Mouse (Mus musculus) hindbrain, embryonic 11.5 days (tissue): Measurements from ENCODE around the gene Olfr835. TPM values are rescaled to one million over a fixed set of nuclear protein-coding genes. Genes with fewer than 3 reads are reported as not detected.

ENCODE experiments used
- ATAC-seq: fragments of 200-750 bp; cut with Nextera tagmentation; 2 replicates; pipeline ENCODE4 v1.8.0; 2017; ENCODE audit warnings: mild to moderate bottlenecking, moderate TSS enrichment, moderate library complexity; ENCODE audit not compliant: low FRiP score
- DNase-seq: peaks from one replicate; pipeline ENCODE4 v3.0.0-alpha.2; 2015; ENCODE audit warnings: low spot score
- H3K27ac ChIP-seq: fragments of 300-500 bp; sonication (generic); 2 replicates; pipeline ENCODE4 v1.5.1; 2014; ENCODE audit warnings: mild to moderate bottlenecking, low read depth, low read length
- H3K27me3 ChIP-seq: fragments of 300-500 bp; sonication (generic); 2 replicates; pipeline ENCODE4 v1.6.1; 2014; ENCODE audit warnings: mild to moderate bottlenecking, low read length, moderate library complexity, mixed read lengths; ENCODE audit not compliant: control insufficient read depth, insufficient read depth
- H3K36me3 ChIP-seq: fragments of 300-500 bp; sonication (generic); 2 replicates; pipeline ENCODE4 v1.6.1; 2014; ENCODE audit warnings: mild to moderate bottlenecking, low read length, moderate library complexity, mixed read lengths; ENCODE audit not compliant: control insufficient read depth, insufficient read depth
- H3K4me1 ChIP-seq: fragments of 300-500 bp; sonication (generic); replicated peaks from 2 replicates; pipeline ENCODE4 v1.6.1; 2014; ENCODE audit warnings: low read length, mixed read lengths; ENCODE audit not compliant: control insufficient read depth, insufficient read depth
- H3K4me2 ChIP-seq: fragments of 300-500 bp; sonication (generic); replicated peaks from 2 replicates; pipeline ENCODE4 v1.6.1; 2014; ENCODE audit warnings: mild to moderate bottlenecking, low read depth, low read length
- H3K4me3 ChIP-seq: fragments of 300-500 bp; sonication (generic); 2 replicates; pipeline ENCODE4 v1.5.1; 2014; ENCODE audit warnings: low read depth, low read length
- H3K9ac ChIP-seq: fragments of 300-500 bp; sonication (generic); 2 replicates; pipeline ENCODE4 v1.6.1; 2014; ENCODE audit warnings: low read depth, low read length
- H3K9me3 ChIP-seq: fragments of 300-500 bp; sonication (generic); 2 replicates; pipeline ENCODE4 v1.6.1; 2016; ENCODE audit warnings: low read length; ENCODE audit not compliant: control insufficient read depth
- WGBS: fragments of 180-500 bp; shearing (Covaris S2); extraction: QIAGEN DNeasy Blood & Tissue Kit; methylation state at CpG from one replicate; pipeline ENCODE4 v1.1.7; 2014; 5-methylcytosine and 5-hydroxymethylcytosine counted together
- polyA plus RNA-seq: library from polyadenylated mRNA; unstranded; fragments of >200 nt; fragmentation: Nextera tagmentation; extraction: Ambion mirVana; gene quantifications from 2 replicates; pipeline ENCODE4 v1.2.1, GENCODE M21; 2014

The Olfr835 gene
- polyA plus RNA-seq: not detected in 2 replicates

DNA sequence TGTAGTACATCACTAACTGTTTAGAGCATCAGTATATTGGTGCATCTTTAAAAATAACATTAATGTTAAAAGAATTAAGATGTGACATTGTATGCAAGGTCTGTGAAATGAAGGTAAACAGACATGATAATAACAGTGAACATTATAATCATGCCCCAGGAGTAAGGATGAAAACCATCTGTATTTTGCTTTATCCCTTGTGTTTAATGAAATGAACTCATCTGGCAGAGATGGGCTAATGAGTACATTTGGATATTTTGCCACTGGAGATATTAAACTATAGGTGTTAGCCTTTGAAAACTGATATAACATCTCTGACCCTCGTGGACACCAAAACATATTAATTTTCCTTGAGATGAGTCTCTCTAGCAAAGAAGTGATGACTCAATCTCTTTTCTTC is at the start of gene Olfr835:
TSS of gene Olfr835 (plus strand) at position 301 of the 400 bp plus-strand sequence.
- H3K27ac ChIP-seq: no peak within 1 kb of the TSS
- 67% methylated on average over 1 of the region's 1 CpGs for WGBS
- no peaks in the 10 kb centered on the region for H3K27me3 ChIP-seq
- H3K9me3 ChIP-seq: no peaks in the 10 kb centered on the region
- ATAC-seq (no peak), DNase-seq (no peak)
- no peak within 1 kb of the TSS for H3K4me2 ChIP-seq
- no peak within 1 kb of the TSS for H3K9ac ChIP-seq
- no peak within 1 kb of the TSS for H3K4me3 ChIP-seq
- no peaks in the 10 kb centered on the region for H3K4me1 ChIP-seq
- H3K36me3 ChIP-seq: no peaks in the 10 kb centered on the region

DNA sequence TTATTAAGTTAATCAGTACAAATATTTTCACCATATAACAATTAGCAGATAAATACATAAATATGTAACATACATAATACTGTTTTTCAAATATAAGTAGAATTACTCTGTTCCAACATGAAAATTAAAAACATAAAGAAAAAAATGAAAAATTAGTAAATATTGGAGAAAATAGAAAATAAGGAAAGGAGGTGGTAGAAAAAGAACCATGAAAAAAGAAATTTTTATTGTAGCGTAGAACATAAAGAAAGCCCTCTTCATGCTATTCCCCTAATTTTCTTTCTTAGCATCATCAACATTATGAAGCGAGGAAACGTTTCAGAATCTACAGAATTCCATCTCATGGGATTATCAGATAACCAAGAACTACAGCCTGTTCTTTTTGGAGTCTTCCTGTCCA is 44.8 kb upstream of the Olfr835 start, which contains the start of gene Olfr834:
TSS of gene Olfr834 (plus strand) at position 301 of the 400 bp plus-strand sequence.
- DNase-seq (no peak), ATAC-seq (no peak)
- Histone ChIP-seq H3K9ac (no peak within 1 kb of the TSS), H3K4me1 (no peaks in the 10 kb centered on the region), H3K9me3 (no peaks in the 10 kb centered on the region), H3K27ac (no peak within 1 kb of the TSS), H3K36me3 (no peaks in the 10 kb centered on the region), H3K27me3 (no peaks in the 10 kb centered on the region), H3K4me3 (no peak within 1 kb of the TSS), H3K4me2 (no peak within 1 kb of the TSS)
- WGBS: 84% methylated on average over 3 of the region's 3 CpGs

DNA sequence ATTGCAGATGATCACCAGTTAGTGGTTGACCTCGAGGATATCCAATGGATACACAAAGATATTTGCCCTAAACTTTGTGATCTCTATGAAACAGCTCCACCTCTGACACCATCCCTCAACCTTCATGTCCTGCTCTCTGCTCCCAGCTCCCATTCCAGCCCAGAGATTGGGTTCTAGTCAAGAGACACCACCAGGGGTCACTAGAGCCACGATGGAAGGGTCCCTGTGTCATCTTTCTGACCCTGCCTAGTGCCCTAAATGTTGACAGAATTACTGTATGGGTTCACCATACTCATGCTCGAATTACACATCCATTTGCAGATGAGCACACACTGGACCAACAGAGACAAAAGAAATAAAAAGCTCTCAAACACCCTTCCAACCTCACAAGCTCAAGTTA is 52.5 kb downstream of the Olfr835 start:
- H3K4me3 ChIP-seq: no peak overlapping the region
- no peaks in the 10 kb centered on the region for H3K9me3 ChIP-seq
- H3K4me1 ChIP-seq: no peaks in the 10 kb centered on the region
- no peak overlapping the region for H3K27ac ChIP-seq
- ATAC-seq (no peak), DNase-seq (no peak)
- no peak overlapping the region for H3K4me2 ChIP-seq
- no peaks in the 10 kb centered on the region for H3K36me3 ChIP-seq
- no peak overlapping the region for H3K9ac ChIP-seq
- WGBS: 36% methylated on average over 3 of the region's 3 CpGs
- H3K27me3 ChIP-seq: no peaks in the 10 kb centered on the region

Other genes with a start within 250 kb of the Olfr835 start
- not detected in 2 replicates for gene Olfr828, start 213.2 kb upstream of the Olfr835 start, polyA plus RNA-seq
- not detected in 2 replicates for gene Olfr829, start 177.8 kb upstream of the Olfr835 start, polyA plus RNA-seq
- not detected in 2 replicates for gene Olfr830, start 158.0 kb upstream of the Olfr835 start, polyA plus RNA-seq
- not detected in 2 replicates for gene Olfr832, start 95.6 kb upstream of the Olfr835 start, polyA plus RNA-seq
- not detected in 2 replicates for gene Olfr834, start 44.7 kb upstream of the Olfr835 start, polyA plus RNA-seq
- gene Olfr836, start 87.6 kb downstream of the Olfr835 start, polyA plus RNA-seq: not detected in 2 replicates
- gene Olfr837, start 103.6 kb downstream of the Olfr835 start, polyA plus RNA-seq: not detected in 2 replicates
- gene Olfr839-ps1, start 144.6 kb downstream of the Olfr835 start, polyA plus RNA-seq: not detected in 2 replicates
- not detected in 2 replicates for gene Olfr843, start 219.3 kb downstream of the Olfr835 start, polyA plus RNA-seq